Mouse (Mus musculus): ENCODE measurements around the gene Gm39653. TPM values are rescaled to one million over a fixed set of nuclear protein-coding genes. Genes with fewer than 3 reads are reported as not detected.
A peak's percentile ranks its signal among the peaks of the same experiment; 100 is the strongest.

Gene Gm39653
- polyA plus RNA-seq, 1 experiment: not detected

GRCm38 (mm10) chr1:63659591-63659990 lies 43.8 kb downstream of the Gm39653 start:
- no peaks in the 10 kb centered on the region for H3K36me3 ChIP-seq (ENCODE audit: control insufficient read depth, insufficient read depth)
- TF ChIP-seq MAX (IDR thresholded peaks at IDR 0.05; ENCODE audit: low read depth): no peak
- H3K4me2 ChIP-seq (ENCODE audit: low read depth): no peak overlapping the region
- no peaks in the 10 kb centered on the region for H3K27me3 ChIP-seq (ENCODE audit: control insufficient read depth, insufficient read depth, insufficient read length)
- no peaks in the 10 kb centered on the region for H3K79me2 ChIP-seq (ENCODE audit: control insufficient read depth, insufficient read depth)
- H3ac ChIP-seq (ENCODE audit: control insufficient read depth, insufficient read length): no peak overlapping the region
- H3K4me3 ChIP-seq: no peak overlapping the region

GRCm38 (mm10) chr1:63666089-63666488 lies 50.3 kb downstream of the Gm39653 start:
- Histone ChIP-seq H3ac (ENCODE audit: control insufficient read depth, insufficient read length) (no peak overlapping the region), H3K79me2 (ENCODE audit: control insufficient read depth, insufficient read depth) (no peaks in the 10 kb centered on the region), H3K4me3 (no peak overlapping the region), H3K36me3 (ENCODE audit: control insufficient read depth, insufficient read depth) (no peaks in the 10 kb centered on the region), H3K4me2 (ENCODE audit: low read depth) (no peak overlapping the region), H3K27me3 (ENCODE audit: control insufficient read depth, insufficient read depth, insufficient read length) (no peaks in the 10 kb centered on the region)
- TF ChIP-seq SRF (IDR thresholded peaks at IDR 0.05; ENCODE audit: control insufficient read depth, insufficient read length, low read depth) (no peak), REST (IDR thresholded peaks at IDR 0.05; ENCODE audit: insufficient read depth, insufficient read length) (no peak)

- Histone ChIP-seq H3K36me3 (ENCODE audit: control insufficient read depth, insufficient read depth) (no peaks in the 10 kb centered on the region), H3K27me3 (ENCODE audit: control insufficient read depth, insufficient read depth, insufficient read length) (no peaks in the 10 kb centered on the region), H3K79me2 (ENCODE audit: control insufficient read depth, insufficient read depth) (no peaks in the 10 kb centered on the region), H3ac (ENCODE audit: control insufficient read depth, insufficient read length) (no peak overlapping the region), H3K4me3 (no peak overlapping the region), H3K4me2 (ENCODE audit: low read depth) (no peak overlapping the region)
- TF ChIP-seq E2F4 (IDR thresholded peaks at IDR 0.05; ENCODE audit: insufficient read depth): no peak
- no peak for TF ChIP-seq TCF3 (IDR thresholded peaks at IDR 0.05; ENCODE audit: insufficient read length, low read depth)
- no peak for TF ChIP-seq MAX (IDR thresholded peaks at IDR 0.05; ENCODE audit: low read depth)
- TF ChIP-seq USF1 (IDR thresholded peaks at IDR 0.05; ENCODE audit: low read depth): no peak
- no peak for TF ChIP-seq MYOG (IDR thresholded peaks at IDR 0.05; ENCODE audit: control insufficient read depth in 1 of 3, insufficient read depth in 1 of 3, insufficient read length in 2 of 3, low read depth in 2 of 3)
- TF ChIP-seq POLR2A (IDR thresholded peaks at IDR 0.05; ENCODE audit: insufficient read length, low read depth): no peak
- no peak for TF ChIP-seq SRF (IDR thresholded peaks at IDR 0.05; ENCODE audit: control insufficient read depth, insufficient read length, low read depth)
- TF ChIP-seq POLR2AphosphoS2 (IDR thresholded peaks at IDR 0.05; ENCODE audit: insufficient read length, low read depth): no peak
- no peak for TF ChIP-seq REST (IDR thresholded peaks at IDR 0.05; ENCODE audit: insufficient read depth, insufficient read length)
- no peak for TF ChIP-seq CEBPB (IDR thresholded peaks at IDR 0.05; ENCODE audit: insufficient read depth, poor library complexity, severe bottlenecking)
- TF ChIP-seq TCF12 (IDR thresholded peaks at IDR 0.05; ENCODE audit: insufficient read depth, poor library complexity, severe bottlenecking): no peak
- TF ChIP-seq MYOD1 (IDR thresholded peaks at IDR 0.05; ENCODE audit: control insufficient read depth in 1 of 3, insufficient read length in 2 of 3, low read depth in 2 of 3): no peak
Observed at GRCm38 (mm10) chr1:63667201-63667948, 51.6 kb downstream of the Gm39653 start.

GRCm38 (mm10) chr1:63667949-63668851 lies 52.4 kb downstream of the Gm39653 start:
- Histone ChIP-seq H3K4me3 (no peak overlapping the region), H3K79me2 (ENCODE audit: control insufficient read depth, insufficient read depth) (no peaks in the 10 kb centered on the region), H3K4me2 (ENCODE audit: low read depth) (peak overlapping the region; percentile 71), H3K27me3 (ENCODE audit: control insufficient read depth, insufficient read depth, insufficient read length) (no peaks in the 10 kb centered on the region), H3ac (ENCODE audit: control insufficient read depth, insufficient read length) (no peak overlapping the region), H3K36me3 (ENCODE audit: control insufficient read depth, insufficient read depth) (no peaks in the 10 kb centered on the region)
- TF ChIP-seq POLR2A (IDR thresholded peaks at IDR 0.05; ENCODE audit: insufficient read length, low read depth) (no peak), TCF12 (IDR thresholded peaks at IDR 0.05; ENCODE audit: insufficient read depth, poor library complexity, severe bottlenecking) (no peak), E2F4 (IDR thresholded peaks at IDR 0.05; ENCODE audit: insufficient read depth) (no peak), SRF (IDR thresholded peaks at IDR 0.05; ENCODE audit: control insufficient read depth, insufficient read length, low read depth) (no peak), MAX (IDR thresholded peaks at IDR 0.05; ENCODE audit: low read depth) (no peak), REST (IDR thresholded peaks at IDR 0.05; ENCODE audit: insufficient read depth, insufficient read length) (no peak), POLR2AphosphoS2 (IDR thresholded peaks at IDR 0.05; ENCODE audit: insufficient read length, low read depth) (no peak), MYOG (IDR thresholded peaks at IDR 0.05; ENCODE audit: control insufficient read depth in 1 of 3, insufficient read depth in 1 of 3, insufficient read length in 2 of 3, low read depth in 2 of 3) (no peak), MYOD1 (IDR thresholded peaks at IDR 0.05; ENCODE audit: control insufficient read depth in 1 of 3, insufficient read length in 2 of 3, low read depth in 2 of 3) (no peak), TCF3 (IDR thresholded peaks at IDR 0.05; ENCODE audit: insufficient read length, low read depth) (no peak), CEBPB (IDR thresholded peaks at IDR 0.05; ENCODE audit: insufficient read depth, poor library complexity, severe bottlenecking) (no peak), USF1 (IDR thresholded peaks at IDR 0.05; ENCODE audit: low read depth) (no peak)

GRCm38 (mm10) chr1:63668852-63669160 lies 53.0 kb downstream of the Gm39653 start:
- Histone ChIP-seq H3K79me2 (ENCODE audit: control insufficient read depth, insufficient read depth) (no peaks in the 10 kb centered on the region), H3ac (ENCODE audit: control insufficient read depth, insufficient read length) (no peak overlapping the region), H3K4me3 (no peak overlapping the region), H3K27me3 (ENCODE audit: control insufficient read depth, insufficient read depth, insufficient read length) (no peaks in the 10 kb centered on the region), H3K4me2 (ENCODE audit: low read depth) (peak overlapping the region; percentile 71), H3K36me3 (ENCODE audit: control insufficient read depth, insufficient read depth) (no peaks in the 10 kb centered on the region)
- no peak for TF ChIP-seq E2F4 (IDR thresholded peaks at IDR 0.05; ENCODE audit: insufficient read depth)
- TF ChIP-seq USF1 (IDR thresholded peaks at IDR 0.05; ENCODE audit: low read depth): peak; percentile 70

Other genes starting within 250 kb of the Gm39653 start
- 0.43 TPM for gene Adam23, start 170.1 kb upstream of the Gm39653 start, polyA plus RNA-seq (2012; fragmentation: generic; extraction: Trizol)
- gene Dytn, start 71.0 kb downstream of the Gm39653 start, polyA plus RNA-seq (2012; fragmentation: generic; extraction: Trizol): not detected
- 0.05 TPM for gene Mdh1b, start 114.3 kb downstream of the Gm39653 start, polyA plus RNA-seq (2012; fragmentation: generic; extraction: Trizol)
- 15.5 TPM for gene Fastkd2, start 114.6 kb downstream of the Gm39653 start, polyA plus RNA-seq (2012; fragmentation: generic; extraction: Trizol)
- gene 4933402D24Rik, start 153.3 kb downstream of the Gm39653 start, polyA plus RNA-seq (2012; fragmentation: generic; extraction: Trizol): 0.05 TPM